Mouse (Mus musculus) bone marrow, adult 2 months (tissue): Measurements from ENCODE around the gene Llgl2.
A peak's percentile ranks its signal among the peaks of the same experiment; 100 is the strongest.

ENCODE experiments used
- CTCF ChIP-seq: fragments of 200-500 bp; IDR thresholded peaks from 2 replicates; pipeline ENCODE4 v1.5.1; 2011; ENCODE audit warnings: low read length, control low read depth; ENCODE audit not compliant: control insufficient read depth, insufficient read depth
- POLR2A ChIP-seq: fragments of 200-500 bp; IDR thresholded peaks from 2 replicates; pipeline ENCODE4 v1.6.1; 2011; ENCODE audit warnings: low read depth, mild to moderate bottlenecking, control low read depth, low read length, borderline replicate concordance; ENCODE audit not compliant: control insufficient read depth

- TF ChIP-seq POLR2A (0 out of 2 replicates have a peak, but pooled peaks have one; percentile 23), CTCF (peak; percentile 74)
Measured at GRCm38 (mm10) chr11:115859143-115859945, 35.5 kb downstream of the Llgl2 start.
